Mouse (Mus musculus): ENCODE data around the gene Olfr1044. TPM values are rescaled to one million over a fixed set of nuclear protein-coding genes. Genes with fewer than 3 reads are reported as not detected.

The Olfr1044 gene
- polyA plus RNA-seq, 1 experiment from 2014 or later = not detected

Other genes starting within 250 kb of the Olfr1044 start
- gene Olfr1028, start 227.4 kb downstream of the Olfr1044 start, polyA plus RNA-seq (2016; fragmentation: Nextera tagmentation; extraction: Ambion mirVana) = not detected in 2 replicates
- not detected in 2 replicates for gene Olfr1029, start 203.9 kb downstream of the Olfr1044 start, polyA plus RNA-seq (2016; fragmentation: Nextera tagmentation; extraction: Ambion mirVana)
- gene Olfr1030, start 198.5 kb downstream of the Olfr1044 start, polyA plus RNA-seq (2016; fragmentation: Nextera tagmentation; extraction: Ambion mirVana) = not detected in 2 replicates
- gene Olfr1031, start 187.5 kb downstream of the Olfr1044 start, polyA plus RNA-seq (2016; fragmentation: Nextera tagmentation; extraction: Ambion mirVana) = not detected in 2 replicates
- gene Olfr1032, start 172.3 kb downstream of the Olfr1044 start, polyA plus RNA-seq (2016; fragmentation: Nextera tagmentation; extraction: Ambion mirVana) = not detected in 2 replicates
- gene Olfr1033, start 157.2 kb downstream of the Olfr1044 start, polyA plus RNA-seq (2016; fragmentation: Nextera tagmentation; extraction: Ambion mirVana) = not detected in 2 replicates
- gene Olfr1034, start 132.0 kb downstream of the Olfr1044 start, polyA plus RNA-seq (2016; fragmentation: Nextera tagmentation; extraction: Ambion mirVana) = not detected in 2 replicates
- gene Olfr1036, start 103.8 kb downstream of the Olfr1044 start, polyA plus RNA-seq (2016; fragmentation: Nextera tagmentation; extraction: Ambion mirVana) = not detected in 2 replicates
- not detected in 2 replicates for gene Olfr1037, start 90.4 kb downstream of the Olfr1044 start, polyA plus RNA-seq (2016; fragmentation: Nextera tagmentation; extraction: Ambion mirVana)
- gene Olfr1039, start 41.9 kb downstream of the Olfr1044 start, polyA plus RNA-seq (2016; fragmentation: Nextera tagmentation; extraction: Ambion mirVana) = not detected in 2 replicates
- gene Olfr1040, start 31.1 kb downstream of the Olfr1044 start, polyA plus RNA-seq (2016; fragmentation: Nextera tagmentation; extraction: Ambion mirVana) = not detected in 2 replicates
- not detected in 2 replicates for gene Olfr1042, start 16.0 kb downstream of the Olfr1044 start, polyA plus RNA-seq (2016; fragmentation: Nextera tagmentation; extraction: Ambion mirVana)
- gene Olfr1043, start 10.3 kb downstream of the Olfr1044 start, polyA plus RNA-seq (2016; fragmentation: Nextera tagmentation; extraction: Ambion mirVana) = not detected in 2 replicates
- gene Olfr52, start 7.9 kb upstream of the Olfr1044 start, polyA plus RNA-seq (2016; fragmentation: Nextera tagmentation; extraction: Ambion mirVana) = not detected in 2 replicates
- not detected in 2 replicates for gene Olfr1045, start 25.2 kb upstream of the Olfr1044 start, polyA plus RNA-seq (2016; fragmentation: Nextera tagmentation; extraction: Ambion mirVana)
- gene Olfr1046, start 41.5 kb upstream of the Olfr1044 start, polyA plus RNA-seq (2016; fragmentation: Nextera tagmentation; extraction: Ambion mirVana) = not detected in 2 replicates
- not detected in 2 replicates for gene Olfr1047, start 53.6 kb upstream of the Olfr1044 start, polyA plus RNA-seq (2016; fragmentation: Nextera tagmentation; extraction: Ambion mirVana)
- not detected in 2 replicates for gene Olfr1048, start 62.5 kb upstream of the Olfr1044 start, polyA plus RNA-seq (2016; fragmentation: Nextera tagmentation; extraction: Ambion mirVana)
- not detected in 2 replicates for gene Olfr1049, start 80.5 kb upstream of the Olfr1044 start, polyA plus RNA-seq (2016; fragmentation: Nextera tagmentation; extraction: Ambion mirVana)
- gene Olfr1051, start 101.3 kb upstream of the Olfr1044 start, polyA plus RNA-seq (2016; fragmentation: Nextera tagmentation; extraction: Ambion mirVana) = not detected in 2 replicates
- gene Olfr1052, start 114.6 kb upstream of the Olfr1044 start, polyA plus RNA-seq (2016; fragmentation: Nextera tagmentation; extraction: Ambion mirVana) = not detected in 2 replicates
- not detected in 2 replicates for gene Olfr1053, start 137.5 kb upstream of the Olfr1044 start, polyA plus RNA-seq (2016; fragmentation: Nextera tagmentation; extraction: Ambion mirVana)
- not detected in 2 replicates for gene Olfr1054, start 157.6 kb upstream of the Olfr1044 start, polyA plus RNA-seq (2016; fragmentation: Nextera tagmentation; extraction: Ambion mirVana)
- not detected in 2 replicates for gene Olfr1055, start 172.5 kb upstream of the Olfr1044 start, polyA plus RNA-seq (2016; fragmentation: Nextera tagmentation; extraction: Ambion mirVana)
- gene Olfr1056, start 184.6 kb upstream of the Olfr1044 start, polyA plus RNA-seq (2016; fragmentation: Nextera tagmentation; extraction: Ambion mirVana) = not detected in 2 replicates
- not detected in 2 replicates for gene Olfr1057, start 200.6 kb upstream of the Olfr1044 start, polyA plus RNA-seq (2016; fragmentation: Nextera tagmentation; extraction: Ambion mirVana)
- gene Olfr1058, start 210.7 kb upstream of the Olfr1044 start, polyA plus RNA-seq (2016; fragmentation: Nextera tagmentation; extraction: Ambion mirVana) = not detected in 2 replicates
- not detected in 2 replicates for gene Olfr1061, start 236.2 kb upstream of the Olfr1044 start, polyA plus RNA-seq (2016; fragmentation: Nextera tagmentation; extraction: Ambion mirVana)
- not detected in 2 replicates for gene Olfr1062, start 248.9 kb upstream of the Olfr1044 start, polyA plus RNA-seq (2016; fragmentation: Nextera tagmentation; extraction: Ambion mirVana)

Data from hindbrain, embryonic 12.5 days (tissue).